Mouse (Mus musculus) kidney, postnatal 10 days (tissue): Measurements from ENCODE around the gene Tada3.
A peak's percentile ranks its signal among the peaks of the same experiment; 100 is the strongest.
"Not testable (repeated sequence)": the region's sequence is repeated elsewhere in the genome, so short reads cannot be mapped to it uniquely, and the experiment has no call there.

ENCODE experiments used
- DNase-seq: peaks from one replicate; pipeline ENCODE4 v3.0.0; 2021; ENCODE audit warnings: mixed read lengths

The Tada3 gene

GRCm38 (mm10) chr6:113341574-113341973, 36.1 kb downstream of the Tada3 start:
- no peak for DNase-seq

GRCm38 (mm10) chr6:113336852-113337620, 40.6 kb downstream of the Tada3 start:
- peak; percentile 63 for DNase-seq

GRCm38 (mm10) chr6:113334216-113334615, 43.5 kb downstream of the Tada3 start:
- no peak for DNase-seq

- peak; percentile 92 for DNase-seq
Measured at GRCm38 (mm10) chr6:113333137-113333950, 44.3 kb downstream of the Tada3 start.

- DNase-seq, result not testable (repeated sequence)
Measured at GRCm38 (mm10) chr6:113332734-113333133, 44.9 kb downstream of the Tada3 start.

GRCm38 (mm10) chr6:113331721-113332120, 46.0 kb downstream of the Tada3 start:
- no peak for DNase-seq

- DNase-seq, result no peak
Measured at GRCm38 (mm10) chr6:113330547-113330946, 47.1 kb downstream of the Tada3 start.

GRCm38 (mm10) chr6:113329396-113329795, 48.3 kb downstream of the Tada3 start:
- DNase-seq, result no peak

- peak; percentile 97 for DNase-seq
Measured at GRCm38 (mm10) chr6:113326533-113327315, 51.0 kb downstream of the Tada3 start, which contains the start of gene Ogg1. Ogg1 (plus strand) TSS chr6:113326972.
